Mouse (Mus musculus) cerebellum, adult 18-20 months (tissue): ENCODE measurements at regions not wholly inside any gene's neighbourhood (a gene's known extent, or its start where the extent isn't known, plus 50 kb on each side); places are given as distances from the start of the nearest gene placed in this dataset.

Source experiments
- DNase-seq, 2 experiments: peaks; one replicate each; pipeline ENCODE4 v3.0.0; 2021

- DNase-seq: no peak
Measured at GRCm38 (mm10) chr10:19127581-19128291, 112.3 kb upstream of the Tnfaip3 start.

- DNase-seq: no peak
Measured at GRCm38 (mm10) chr10:19126922-19127321, 111.5 kb upstream of the Tnfaip3 start.

GRCm38 (mm10) chr10:19126438-19126837, 111.0 kb upstream of the Tnfaip3 start:
- no peak for DNase-seq

GRCm38 (mm10) chr10:19123691-19124090, 108.2 kb upstream of the Tnfaip3 start:
- DNase-seq: no peak

GRCm38 (mm10) chr10:19122221-19122620, 106.8 kb upstream of the Tnfaip3 start:
- no peak for DNase-seq

GRCm38 (mm10) chr10:19119281-19120049, 104.0 kb upstream of the Tnfaip3 start:
- DNase-seq: no peak

GRCm38 (mm10) chr10:19118569-19119280, 103.3 kb upstream of the Tnfaip3 start:
- DNase-seq: no peak

- DNase-seq: no peak
Measured at GRCm38 (mm10) chr10:19117071-19117605, 101.7 kb upstream of the Tnfaip3 start.

- DNase-seq: no peak
Measured at GRCm38 (mm10) chr10:19112459-19112858, 97.0 kb upstream of the Tnfaip3 start.

- no peak for DNase-seq
Measured at GRCm38 (mm10) chr10:19105231-19105681, 89.8 kb upstream of the Tnfaip3 start.

- DNase-seq: no peak
Measured at GRCm38 (mm10) chr10:19104671-19105203, 89.3 kb upstream of the Tnfaip3 start.

GRCm38 (mm10) chr10:19099369-19100285, 84.2 kb upstream of the Tnfaip3 start:
- no peak for DNase-seq

GRCm38 (mm10) chr10:19094297-19094696, 78.8 kb upstream of the Tnfaip3 start:
- no peak for DNase-seq

GRCm38 (mm10) chr10:19093689-19094088, 78.2 kb upstream of the Tnfaip3 start:
- no peak for DNase-seq

- no peak for DNase-seq
Measured at GRCm38 (mm10) chr10:19091949-19092348, 76.5 kb upstream of the Tnfaip3 start.

GRCm38 (mm10) chr10:19091110-19091509, 75.7 kb upstream of the Tnfaip3 start:
- DNase-seq: no peak

GRCm38 (mm10) chr10:19086995-19087394, 71.5 kb upstream of the Tnfaip3 start:
- DNase-seq: no peak

- DNase-seq: no peak
Measured at GRCm38 (mm10) chr10:19082136-19082535, 66.7 kb upstream of the Tnfaip3 start.

GRCm38 (mm10) chr10:19078047-19078446, 62.6 kb upstream of the Tnfaip3 start:
- no peak for DNase-seq

GRCm38 (mm10) chr10:19068377-19068776, 52.9 kb upstream of the Tnfaip3 start:
- DNase-seq: no peak

- no peak for DNase-seq
Measured at GRCm38 (mm10) chr10:19067623-19068022, 52.2 kb upstream of the Tnfaip3 start.

GRCm38 (mm10) chr10:19066821-19067350, 51.4 kb upstream of the Tnfaip3 start:
- no peak for DNase-seq
